Mouse (Mus musculus) small intestine, adult 2 months (tissue): ENCODE results near the gene Olfr1224-ps1.
"Not testable (repeated sequence)": the region's sequence is repeated elsewhere in the genome, so short reads cannot be mapped to it uniquely, and the experiment has no call there.

Experiments used
- CTCF ChIP-seq: fragments of 200-500 bp; IDR thresholded peaks from 2 replicates; pipeline ENCODE4 v1.5.1; 2012; ENCODE audit warnings: low read depth, mild to moderate bottlenecking, control low read depth, inconsistent platforms, low read length, moderate library complexity, mixed read lengths; ENCODE audit not compliant: insufficient replicate concordance, insufficient read length; ENCODE audit errors: extremely low read depth
- POLR2A ChIP-seq: fragments of 200-500 bp; IDR thresholded peaks from 2 replicates; pipeline ENCODE4 v1.6.1; 2012; ENCODE audit warnings: low read depth, mild to moderate bottlenecking, control low read depth, inconsistent platforms, low read length, moderate library complexity

GRCm38 (mm10) chr2:89164711-89165110, 820 bp upstream of the Olfr1224-ps1 start:
- TF ChIP-seq CTCF, POLR2A: not testable (repeated sequence)
